Mouse (Mus musculus) limb, embryonic 11.5 days (tissue): ENCODE data around the gene D630045J12Rik. TPM values are rescaled to one million over a fixed set of nuclear protein-coding genes. Genes with fewer than 3 reads are reported as not detected.

ENCODE experiments used
- ATAC-seq: fragments of 200-750 bp; cut with Nextera tagmentation; 2 replicates; pipeline ENCODE4 v1.8.0; 2017; ENCODE audit warnings: low read depth; ENCODE audit not compliant: insufficient number of reproducible peaks, low FRiP score, low TSS enrichment
- DNase-seq: peaks from one replicate; pipeline ENCODE4 v3.0.0-alpha.2; 2015; ENCODE audit warnings: low spot score
- H3K27ac ChIP-seq: fragments of 300-500 bp; sonication (generic); replicated peaks from 2 replicates; pipeline ENCODE4 v1.5.1; 2014; ENCODE audit warnings: low read depth, mild to moderate bottlenecking, low read length
- H3K27me3 ChIP-seq: fragments of 300-500 bp; sonication (generic); 2 replicates; pipeline ENCODE4 v1.6.1; 2014; ENCODE audit warnings: mild to moderate bottlenecking, low read length, mixed read lengths; ENCODE audit not compliant: control insufficient read depth, insufficient read depth
- H3K36me3 ChIP-seq: fragments of 300-500 bp; sonication (generic); 2 replicates; pipeline ENCODE4 v1.6.1; 2014; ENCODE audit warnings: mild to moderate bottlenecking, low read length, moderate library complexity, mixed read lengths; ENCODE audit not compliant: control insufficient read depth, insufficient read depth
- H3K4me1 ChIP-seq: fragments of 300-500 bp; sonication (generic); 2 replicates; pipeline ENCODE4 v1.6.1; 2014; ENCODE audit warnings: low read length, mixed read lengths; ENCODE audit not compliant: control insufficient read depth, insufficient read depth
- H3K4me2 ChIP-seq: fragments of 300-500 bp; sonication (generic); 2 replicates; pipeline ENCODE4 v1.6.1; 2014; ENCODE audit warnings: low read depth, mild to moderate bottlenecking, moderate library complexity; ENCODE audit not compliant: severe bottlenecking
- H3K4me3 ChIP-seq: fragments of 300-500 bp; sonication (generic); 2 replicates; pipeline ENCODE4 v1.5.1; 2014; ENCODE audit warnings: low read depth, low read length
- H3K9ac ChIP-seq: fragments of 300-500 bp; sonication (generic); 2 replicates; pipeline ENCODE4 v1.6.1; 2014; ENCODE audit warnings: mild to moderate bottlenecking, low read length
- H3K9me3 ChIP-seq: fragments of 300-500 bp; sonication (generic); 2 replicates; pipeline ENCODE4 v1.6.1; 2016; ENCODE audit warnings: low read length; ENCODE audit not compliant: control insufficient read depth
- WGBS: fragments of 180-500 bp; shearing (Covaris S2); extraction: QIAGEN DNeasy Blood & Tissue Kit; methylation state at CpG from one replicate; pipeline ENCODE4 v1.1.7; 2014; 5-methylcytosine and 5-hydroxymethylcytosine counted together
- polyA plus RNA-seq: library from polyadenylated mRNA; unstranded; fragments of >200 nt; fragmentation: Nextera tagmentation; extraction: Ambion mirVana; gene quantifications from 2 replicates; pipeline ENCODE4 v1.2.1, GENCODE M21; 2014

The D630045J12Rik gene
- polyA plus RNA-seq, 1 experiment from 2014 or later: 11.1 TPM

DNA sequence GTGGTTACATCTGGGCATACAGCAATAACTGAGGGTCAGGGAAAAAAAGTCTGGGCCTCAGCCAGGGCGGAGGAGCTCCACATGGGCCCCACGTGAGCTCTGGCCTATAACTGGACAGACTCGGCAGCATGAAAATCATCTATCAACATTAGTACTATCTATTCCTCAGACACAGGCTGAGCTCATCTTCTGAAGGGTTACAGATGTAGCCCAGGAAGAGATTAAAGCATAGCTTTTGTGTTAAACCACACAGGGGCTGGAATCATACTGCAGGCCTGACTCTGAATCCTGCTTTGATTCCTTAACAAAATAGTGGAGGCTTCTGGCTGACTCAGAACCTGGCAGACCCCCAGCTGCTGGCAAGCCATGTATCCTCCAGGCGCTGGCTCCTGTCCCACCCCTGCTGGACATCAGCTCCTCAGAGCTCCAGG lies 122.0 kb downstream of the D630045J12Rik start:
- ATAC-seq (no peak), DNase-seq (no peak)
- H3K27me3 ChIP-seq: no peaks in the 10 kb centered on the region
- H3K9ac ChIP-seq: no peak overlapping the region
- no peaks in the 10 kb centered on the region for H3K9me3 ChIP-seq
- H3K36me3 ChIP-seq: peaks cover 5% of the 10 kb centered on the region
- H3K4me2 ChIP-seq: no peak overlapping the region
- H3K27ac ChIP-seq: no peak overlapping the region
- 87% methylated on average over 4 of the region's 4 CpGs for WGBS
- no peaks in the 10 kb centered on the region for H3K4me1 ChIP-seq
- no peak overlapping the region for H3K4me3 ChIP-seq

DNA sequence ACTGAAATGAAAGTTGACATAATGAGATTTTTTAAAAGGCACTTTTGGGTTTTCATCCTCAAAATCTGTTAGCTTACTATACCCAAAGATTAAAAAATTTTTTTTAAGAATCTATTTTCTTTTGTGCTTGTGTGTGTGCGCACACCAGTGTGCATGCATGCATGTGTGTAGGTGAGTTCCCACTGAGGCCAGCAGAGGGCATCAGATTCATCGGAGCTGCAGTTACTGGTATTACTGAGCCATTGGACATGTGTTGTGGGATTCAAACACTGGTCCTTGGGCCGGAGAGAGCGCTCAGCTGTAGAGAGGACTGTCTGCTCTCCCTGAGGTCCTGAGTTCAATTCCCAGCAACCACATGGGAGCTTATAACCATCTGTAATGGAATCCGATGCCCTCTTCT lies 123.9 kb downstream of the D630045J12Rik start:
- ATAC-seq (no peak), DNase-seq (no peak)
- no peaks in the 10 kb centered on the region for H3K27me3 ChIP-seq
- no peaks in the 10 kb centered on the region; the same call in 1 of the 2 replicates for H3K9me3 ChIP-seq
- H3K27ac ChIP-seq: no peak overlapping the region
- H3K36me3 ChIP-seq: peaks cover 7% of the 10 kb centered on the region
- no peak overlapping the region for H3K4me3 ChIP-seq
- H3K9ac ChIP-seq: no peak overlapping the region
- 98% methylated on average over 5 of the region's 5 CpGs for WGBS
- H3K4me2 ChIP-seq: no peak overlapping the region
- H3K4me1 ChIP-seq: no peaks in the 10 kb centered on the region

DNA sequence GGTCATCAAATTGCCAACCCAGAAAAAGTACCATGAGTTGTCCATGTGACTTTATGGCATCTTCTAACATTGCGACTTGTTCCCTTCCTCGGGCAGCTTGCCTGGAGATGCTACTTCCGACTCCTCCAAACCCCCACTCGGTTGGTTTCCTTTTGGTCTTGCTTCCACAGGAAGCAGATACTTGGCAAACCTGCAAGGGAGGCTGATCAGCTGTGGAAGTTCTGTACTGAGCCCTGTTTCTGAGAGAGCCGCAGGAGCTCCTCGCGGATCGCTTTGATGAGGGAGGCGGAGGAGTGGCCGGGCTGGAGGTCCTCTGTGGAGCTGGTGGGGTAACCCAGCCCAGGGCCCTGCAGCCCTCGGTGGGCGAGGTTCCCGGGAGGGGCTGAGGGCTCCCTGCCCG lies 125.7 kb downstream of the D630045J12Rik start:
- no peak for DNase-seq
- no peak overlapping the region for H3K4me3 ChIP-seq
- H3K36me3 ChIP-seq: peaks cover 6% of the 10 kb centered on the region
- H3K27ac ChIP-seq: no peak overlapping the region
- H3K9me3 ChIP-seq: no peaks in the 10 kb centered on the region; the same call in 1 of the 2 replicates
- no peak overlapping the region for H3K9ac ChIP-seq
- H3K4me2 ChIP-seq: no peak overlapping the region
- H3K4me1 ChIP-seq: 0 out of 2 replicates have a peak, but pooled peaks cover 4% of the 10 kb centered on the region
- WGBS: 95% methylated on average over 14 of the region's 14 CpGs
- H3K27me3 ChIP-seq: no peaks in the 10 kb centered on the region
- ATAC-seq: no peak

DNA sequence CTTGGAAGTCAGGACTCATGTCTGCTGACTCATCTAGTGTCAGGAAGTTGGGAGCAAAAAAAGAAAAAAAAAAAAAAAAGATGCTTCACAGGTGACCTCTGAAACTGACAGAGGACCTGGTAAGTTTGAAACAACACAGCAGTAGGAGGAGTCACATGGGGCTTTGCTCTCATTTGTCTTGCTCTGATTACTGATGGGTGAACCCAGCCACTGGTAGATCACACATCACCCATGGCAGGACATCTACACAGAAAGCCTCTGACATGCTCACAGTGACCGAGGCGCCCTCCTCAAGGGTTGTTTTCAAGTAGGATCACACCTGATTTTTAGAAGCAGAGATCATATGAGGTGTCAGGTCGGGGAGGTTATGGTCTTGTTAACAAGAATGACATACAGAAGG lies 128.3 kb downstream of the D630045J12Rik start:
- Histone ChIP-seq H3K4me2 (no peak overlapping the region), H3K27ac (no peak overlapping the region), H3K27me3 (no peaks in the 10 kb centered on the region), H3K4me3 (no peak overlapping the region), H3K4me1 (0 out of 2 replicates have a peak, but pooled peaks cover 4% of the 10 kb centered on the region), H3K36me3 (peaks cover 6% of the 10 kb centered on the region), H3K9ac (no peak overlapping the region), H3K9me3 (no peaks in the 10 kb centered on the region; the same call in 1 of the 2 replicates)
- DNase-seq: no peak
- ATAC-seq: no peak
- 96% methylated on average over 3 of the region's 3 CpGs for WGBS

DNA sequence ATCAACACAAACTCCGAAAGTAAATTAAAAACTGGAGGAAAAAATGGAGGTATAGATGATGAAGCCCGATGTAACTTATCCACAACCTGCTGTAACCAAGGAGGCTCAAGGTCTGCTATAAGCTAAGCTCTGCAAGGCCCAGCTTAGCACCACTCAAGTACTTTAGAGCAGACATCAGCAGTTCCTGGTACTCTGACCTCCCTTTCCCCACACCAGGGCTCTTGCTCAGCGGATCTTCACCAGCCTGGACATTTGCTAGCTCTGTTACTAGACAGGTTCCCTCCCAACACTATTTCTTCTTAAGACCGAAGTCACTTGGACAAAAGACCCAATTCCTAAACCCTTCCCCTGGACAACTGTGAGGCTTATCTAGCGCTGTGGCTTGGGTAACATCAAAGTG lies 128.9 kb downstream of the D630045J12Rik start:
- WGBS: 89% methylated on average over 5 of the region's 5 CpGs
- no peak overlapping the region for H3K27ac ChIP-seq
- no peaks in the 10 kb centered on the region for H3K27me3 ChIP-seq
- no peak overlapping the region for H3K9ac ChIP-seq
- 0 out of 2 replicates have a peak, but pooled peaks cover 4% of the 10 kb centered on the region for H3K4me1 ChIP-seq
- no peaks in the 10 kb centered on the region; the same call in 1 of the 2 replicates for H3K9me3 ChIP-seq
- DNase-seq (no peak), ATAC-seq (no peak)
- no peak overlapping the region for H3K4me3 ChIP-seq
- H3K4me2 ChIP-seq: no peak overlapping the region
- H3K36me3 ChIP-seq: peaks cover 6% of the 10 kb centered on the region

DNA sequence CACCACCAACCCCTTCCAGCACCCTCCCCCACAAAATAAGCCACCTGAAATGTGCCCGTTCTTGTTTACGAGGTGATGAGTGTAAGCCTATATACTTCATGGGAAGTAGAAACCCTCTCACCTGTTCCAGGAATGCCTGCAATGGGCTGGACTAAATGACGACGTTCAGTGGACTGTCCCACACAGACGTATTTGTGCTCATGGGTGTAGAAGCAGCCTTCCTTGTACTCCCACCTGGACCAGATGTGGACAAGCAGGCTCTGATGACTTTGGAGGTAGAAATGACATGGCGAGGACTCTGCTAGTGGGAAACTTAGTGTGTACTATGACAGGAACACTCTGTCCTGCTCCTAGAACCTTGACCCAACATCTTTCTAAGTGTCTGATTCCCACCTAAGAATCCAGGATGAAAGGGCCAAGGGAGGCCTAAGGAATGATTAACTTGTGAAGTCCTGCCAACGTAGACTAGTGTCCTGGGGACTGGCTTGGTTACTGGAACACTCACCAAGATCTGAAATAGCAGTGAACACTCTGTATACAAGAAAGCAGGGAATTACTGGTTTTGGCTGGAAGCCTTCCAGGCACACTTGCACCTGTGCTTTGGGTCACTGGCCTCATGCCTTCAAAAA lies 129.5 kb downstream of the D630045J12Rik start, which contains the start of gene Atp6v0a4:
Gene Atp6v0a4 (minus strand): TSS at position 380 of the 629 bp plus-strand sequence.
- H3K4me2 ChIP-seq: no peak within 1 kb of the TSS
- 0 out of 2 replicates have a peak, but pooled peaks cover 4% of the 10 kb centered on the region for H3K4me1 ChIP-seq
- ATAC-seq: no peak
- H3K4me3 ChIP-seq: no peak within 1 kb of the TSS
- no peak for DNase-seq
- no peak within 1 kb of the TSS for H3K9ac ChIP-seq
- no peak within 1 kb of the TSS for H3K27ac ChIP-seq
- no peaks in the 10 kb centered on the region for H3K27me3 ChIP-seq
- WGBS: 67% methylated on average over 7 of the region's 7 CpGs
- H3K36me3 ChIP-seq: peaks cover 6% of the 10 kb centered on the region
- H3K9me3 ChIP-seq: no peaks in the 10 kb centered on the region; the same call in 1 of the 2 replicates

DNA sequence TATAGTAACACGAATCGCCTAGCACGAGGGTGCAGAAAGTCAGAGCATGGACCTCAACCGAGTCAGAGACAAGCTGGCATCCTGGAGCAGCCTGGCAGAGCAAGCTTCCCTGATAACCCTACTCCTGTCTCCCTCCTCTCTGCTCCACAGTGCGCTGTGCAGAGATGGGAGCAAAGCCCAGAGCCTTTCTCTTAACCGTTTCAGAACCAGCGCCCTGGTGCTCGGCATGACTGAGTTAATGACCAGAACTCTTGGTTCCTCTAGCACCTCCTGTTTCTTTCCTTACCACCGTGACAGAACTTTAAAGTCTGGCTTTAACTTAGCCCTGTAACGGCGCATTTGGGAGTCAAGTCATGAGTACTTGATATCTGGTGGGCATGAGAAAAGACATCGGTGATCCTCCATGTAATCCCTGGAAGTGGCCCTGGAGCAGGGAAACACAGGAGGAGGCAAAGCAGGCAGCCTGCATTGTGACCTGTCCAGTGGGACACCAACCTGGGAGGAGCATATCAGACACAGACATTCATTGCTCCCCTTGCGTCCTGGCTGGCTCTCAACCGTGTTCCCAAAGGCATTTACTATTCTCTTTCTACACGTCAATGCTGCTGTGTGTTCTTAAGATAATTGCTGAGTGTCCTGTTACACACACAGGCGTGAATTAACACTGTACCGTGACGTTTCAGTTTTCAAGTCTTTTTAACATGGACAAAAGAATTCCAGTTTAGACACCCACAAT lies 130.2 kb downstream of the D630045J12Rik start:
- Histone ChIP-seq H3K27ac (no peak overlapping the region), H3K4me2 (no peak overlapping the region), H3K27me3 (no peaks in the 10 kb centered on the region), H3K4me3 (no peak overlapping the region), H3K9ac (no peak overlapping the region), H3K9me3 (no peaks in the 10 kb centered on the region; the same call in 1 of the 2 replicates), H3K4me1 (0 out of 2 replicates have a peak, but pooled peaks cover 4% of the 10 kb centered on the region), H3K36me3 (peaks cover 4% of the 10 kb centered on the region)
- ATAC-seq (no peak), DNase-seq (no peak)
- WGBS: 77% methylated on average over 18 of the region's 18 CpGs

DNA sequence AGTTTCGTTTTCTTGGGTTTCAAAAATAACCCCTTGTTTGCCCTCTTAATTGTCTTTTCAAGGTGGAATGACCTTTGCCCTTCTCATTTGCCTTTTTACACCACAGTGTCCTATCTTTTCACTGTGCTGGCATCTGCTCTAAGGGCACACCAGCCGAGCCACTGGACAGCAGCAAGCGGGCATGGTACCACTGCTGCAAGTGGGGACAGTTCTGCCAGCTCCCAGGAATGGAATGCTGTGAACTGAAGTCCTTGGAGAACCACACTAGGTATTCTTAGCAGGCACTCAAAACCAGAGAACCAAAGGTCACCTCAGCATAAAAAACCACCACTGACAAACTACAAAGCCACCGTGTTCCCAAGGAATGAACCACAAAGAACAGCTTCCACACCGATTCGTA lies 131.0 kb downstream of the D630045J12Rik start:
- no peak overlapping the region for H3K4me2 ChIP-seq
- H3K27me3 ChIP-seq: no peaks in the 10 kb centered on the region
- ATAC-seq (no peak), DNase-seq (no peak)
- 79% methylated on average over 6 of the region's 6 CpGs for WGBS
- no peak overlapping the region for H3K27ac ChIP-seq
- 0 out of 2 replicates have a peak, but pooled peaks cover 4% of the 10 kb centered on the region for H3K4me1 ChIP-seq
- H3K9ac ChIP-seq: no peak overlapping the region
- no peak overlapping the region for H3K4me3 ChIP-seq
- peaks cover 3% of the 10 kb centered on the region; the same call in 1 of the 2 replicates for H3K36me3 ChIP-seq
- H3K9me3 ChIP-seq: no peaks in the 10 kb centered on the region; the same call in 1 of the 2 replicates
